Mouse (Mus musculus): ENCODE measurements around the gene Arhgap42.

Arhgap42 gene

GRCm38 (mm10) chr9:9208205-9208604 is 30.7 kb downstream of the Arhgap42 start:
- DNase-seq (ENCODE audit: low spot score): no peak

GRCm38 (mm10) chr9:9207251-9207650 is 31.6 kb downstream of the Arhgap42 start:
- DNase-seq (ENCODE audit: low spot score): no peak

DNA sequence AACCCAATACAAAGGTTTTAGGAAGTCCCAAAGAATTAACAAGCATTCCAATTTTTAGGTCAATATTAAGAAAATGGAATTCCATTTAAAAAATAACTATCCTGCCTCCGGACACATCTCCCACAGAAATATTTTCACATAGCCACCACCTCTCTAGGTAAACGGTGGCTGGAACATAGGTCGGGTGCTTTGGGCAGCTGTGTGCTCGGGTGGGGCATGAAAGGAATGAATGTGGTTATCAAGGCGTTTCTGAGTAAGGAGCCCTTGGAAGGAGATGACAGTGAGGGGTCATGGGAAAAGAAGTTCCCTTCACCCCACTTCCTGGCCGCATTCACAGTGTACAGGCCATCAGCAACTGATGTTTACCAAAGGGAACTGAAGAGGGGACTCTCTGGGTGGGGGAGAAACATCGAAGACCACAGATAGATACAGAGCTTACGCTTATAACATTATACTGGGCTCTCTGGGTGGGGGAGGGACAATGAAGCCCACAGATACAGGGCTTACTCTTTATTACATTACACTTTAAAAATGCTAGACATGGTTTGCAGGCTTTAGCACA is 38.0 kb downstream of the Arhgap42 start:
- no peak for DNase-seq (ENCODE audit: low spot score)

GRCm38 (mm10) chr9:9199170-9199841 is 39.6 kb downstream of the Arhgap42 start:
- DNase-seq (ENCODE audit: low spot score): no peak

GRCm38 (mm10) chr9:9198645-9199044 is 40.3 kb downstream of the Arhgap42 start:
- DNase-seq (ENCODE audit: low spot score): no peak

- no peak for DNase-seq (ENCODE audit: low spot score)
These were observed 42.9 kb downstream of the Arhgap42 start for GRCm38 (mm10) chr9:9196046-9196445.

- no peak for DNase-seq (ENCODE audit: low spot score)
These were observed 44.4 kb downstream of the Arhgap42 start for GRCm38 (mm10) chr9:9194496-9194895.

DNA sequence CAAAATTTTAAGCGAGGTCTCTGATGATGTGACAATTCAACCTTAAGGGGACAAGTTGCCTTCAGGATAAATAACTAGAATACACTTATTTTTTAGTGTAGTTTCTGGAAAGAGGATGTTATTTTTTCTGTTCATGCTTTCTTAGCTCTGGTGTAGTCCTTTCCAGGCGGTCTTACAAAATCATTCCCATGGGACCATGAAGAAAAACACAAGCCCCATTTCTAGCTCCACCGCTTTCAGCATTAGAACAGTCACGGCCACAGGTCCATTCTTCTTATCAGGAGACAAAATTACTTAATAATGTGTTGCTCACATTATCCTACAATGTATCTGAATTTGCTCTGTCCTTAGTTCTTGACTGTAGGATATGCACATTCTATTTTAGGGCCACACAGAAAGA is 46.2 kb downstream of the Arhgap42 start:
- no peak for DNase-seq (ENCODE audit: low spot score)

DNA sequence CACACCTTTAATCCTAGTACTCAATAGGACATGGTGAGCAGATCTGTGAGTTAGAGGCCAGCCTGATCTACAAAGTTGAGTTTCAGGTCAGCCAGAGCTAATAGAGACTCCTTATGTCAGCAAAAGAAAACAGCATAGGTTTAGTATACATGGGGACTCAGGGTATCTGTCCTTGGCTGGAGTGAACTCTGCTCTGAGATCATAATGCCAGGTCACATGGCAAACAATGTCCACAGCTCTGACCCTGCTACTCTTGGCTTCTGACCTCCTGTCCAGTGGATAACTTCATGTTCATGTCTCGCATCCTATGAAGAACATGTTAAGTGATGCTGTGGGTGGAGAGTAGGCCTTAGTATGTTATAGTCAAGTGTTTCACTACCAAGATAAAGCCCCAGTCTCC is 48.1 kb downstream of the Arhgap42 start:
- DNase-seq (ENCODE audit: low spot score): no peak

DNA sequence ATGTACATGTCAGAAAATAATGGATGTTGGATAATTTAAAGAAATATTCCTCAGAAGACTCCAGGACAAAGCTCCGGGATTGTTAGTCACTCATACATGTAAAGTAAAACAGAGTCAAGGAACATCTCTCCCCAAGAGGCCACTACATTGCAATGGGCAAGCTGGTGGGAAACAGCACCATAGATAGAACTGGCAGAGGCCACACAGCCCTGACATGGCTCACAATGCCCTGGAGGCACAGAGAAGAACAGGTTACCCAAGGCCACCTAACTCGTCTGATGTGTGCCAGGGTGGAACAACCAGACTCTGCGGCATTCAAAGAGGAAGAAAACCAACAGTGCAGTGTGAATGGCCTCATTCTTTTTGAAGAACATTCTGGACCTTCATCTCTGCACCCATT is 50.7 kb downstream of the Arhgap42 start:
- DNase-seq (ENCODE audit: low spot score): no peak

- DNase-seq (ENCODE audit: low spot score): no peak
These were observed 61.2 kb downstream of the Arhgap42 start for GRCm38 (mm10) chr9:9177745-9178144.

DNA sequence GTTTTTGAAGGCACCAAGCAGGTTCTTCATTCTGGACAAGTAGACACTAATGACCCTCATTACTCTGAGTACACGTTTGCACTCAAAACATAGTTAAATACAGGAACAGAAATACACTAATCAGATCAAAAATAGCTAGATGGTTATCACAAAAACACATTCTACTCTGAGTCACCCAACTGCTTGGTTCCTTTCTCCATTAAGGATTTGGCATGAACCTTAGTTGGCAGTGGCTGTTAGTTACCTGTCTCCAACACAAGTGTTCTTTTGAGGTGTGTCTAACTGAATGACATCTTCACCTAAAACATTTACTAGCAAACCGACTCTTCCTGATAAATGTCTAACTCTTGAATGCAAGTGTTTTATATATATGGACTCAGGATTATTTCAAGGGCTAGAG is 64.0 kb downstream of the Arhgap42 start:
- no peak for DNase-seq (ENCODE audit: low spot score)

- DNase-seq (ENCODE audit: low spot score): no peak
These were observed 64.7 kb downstream of the Arhgap42 start for GRCm38 (mm10) chr9:9174206-9174605.

GRCm38 (mm10) chr9:9173091-9173490 is 65.8 kb downstream of the Arhgap42 start:
- DNase-seq (ENCODE audit: low spot score): no peak

DNA sequence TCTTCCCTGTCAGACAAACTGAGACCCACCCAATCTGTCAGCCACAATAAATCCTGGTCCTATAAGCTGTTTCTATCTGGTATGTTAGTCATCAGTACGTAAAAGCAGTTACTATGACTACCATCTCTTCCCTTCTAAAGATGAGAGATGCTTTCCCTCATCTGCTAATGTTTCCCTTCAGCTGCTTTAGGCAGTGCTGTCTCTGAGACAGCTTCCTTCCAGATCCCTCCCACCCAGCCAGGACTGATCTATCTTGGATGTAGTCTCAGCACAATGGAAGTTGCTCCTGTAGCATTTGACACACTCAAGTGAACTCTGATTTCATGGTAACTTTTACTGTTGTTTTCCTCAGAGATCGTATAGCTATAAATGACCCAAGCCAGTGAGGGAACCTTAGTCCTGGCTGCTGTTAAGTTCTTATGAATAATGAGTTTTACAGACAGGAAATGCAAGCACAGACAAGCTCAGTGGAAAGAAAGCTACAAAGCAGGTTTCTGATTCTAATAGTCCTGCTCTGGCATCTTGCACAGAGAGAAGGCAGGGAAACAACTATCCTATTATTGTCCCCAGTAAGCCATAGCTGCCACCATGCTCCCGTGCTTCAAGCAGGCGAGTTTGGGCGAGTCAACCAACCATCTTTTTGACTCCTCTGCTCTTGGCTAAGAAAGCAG is 67.6 kb downstream of the Arhgap42 start:
- no peak for DNase-seq (ENCODE audit: low spot score)

DNA sequence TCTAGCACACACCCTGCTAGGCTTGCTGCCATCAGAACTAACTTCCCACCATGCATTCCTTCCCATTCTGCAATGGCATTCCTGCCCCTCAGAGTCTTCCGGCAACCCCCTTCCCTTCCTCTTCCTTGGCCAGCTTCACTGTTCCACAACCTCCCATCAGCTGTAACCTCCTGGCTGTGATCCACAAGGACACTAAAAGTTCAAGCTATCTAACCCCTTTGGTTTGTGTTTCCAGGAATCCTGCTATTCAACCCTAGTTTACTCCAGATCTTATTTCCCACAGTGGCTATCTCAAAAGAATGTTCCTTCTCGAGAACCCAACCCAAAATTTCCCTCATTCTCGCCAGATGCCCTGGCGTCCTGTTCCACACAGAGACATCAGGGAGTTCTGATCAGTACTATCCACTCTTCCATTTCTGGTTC is 73.2 kb downstream of the Arhgap42 start:
- no peak for DNase-seq (ENCODE audit: low spot score)

DNA sequence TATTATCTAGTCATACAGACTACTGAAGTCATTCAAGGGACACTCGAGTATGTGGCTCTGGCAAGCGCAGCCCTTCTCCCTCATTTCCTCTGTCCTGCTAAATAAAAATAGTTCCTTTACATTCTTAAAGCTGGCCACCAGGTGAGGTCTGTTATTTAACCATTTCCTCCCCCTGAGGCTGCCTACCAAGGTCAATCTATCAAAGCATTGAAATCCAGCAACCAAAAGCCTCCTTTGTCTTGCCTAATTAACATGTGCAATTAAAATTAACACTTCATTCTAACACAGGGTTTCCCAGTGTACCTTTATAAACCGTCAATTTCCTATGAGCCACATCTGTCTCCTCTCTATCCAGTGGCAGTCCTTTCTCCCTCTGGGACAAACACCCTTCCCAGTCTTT is 78.2 kb downstream of the Arhgap42 start:
- DNase-seq (ENCODE audit: low spot score): no peak

GRCm38 (mm10) chr9:9158241-9158640 is 80.7 kb downstream of the Arhgap42 start:
- DNase-seq (ENCODE audit: low spot score): no peak

- no peak for DNase-seq (ENCODE audit: low spot score)
These were observed 81.5 kb downstream of the Arhgap42 start for GRCm38 (mm10) chr9:9157425-9157824.

DNA sequence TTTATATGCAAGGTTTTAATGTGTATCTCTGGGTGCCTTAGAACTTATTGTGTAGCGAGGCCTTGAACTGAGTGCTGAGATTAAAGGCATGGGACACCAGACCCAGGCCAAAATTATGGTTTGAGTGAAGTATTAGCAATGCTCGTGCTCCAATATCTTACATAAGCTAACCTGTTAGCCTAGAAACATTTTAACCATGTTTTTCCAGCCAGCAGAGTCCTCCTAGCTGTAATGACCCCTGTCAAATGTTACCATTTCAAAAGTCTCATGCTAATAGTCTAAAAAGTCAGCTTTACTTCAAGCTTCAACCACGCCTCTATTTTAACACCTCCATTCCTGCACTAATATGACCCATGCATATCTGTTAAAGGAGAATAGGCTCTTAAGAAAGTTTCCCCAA is 84.3 kb downstream of the Arhgap42 start:
- no peak for DNase-seq (ENCODE audit: low spot score)

GRCm38 (mm10) chr9:9144301-9145121 is 94.4 kb downstream of the Arhgap42 start:
- DNase-seq (ENCODE audit: low spot score): no peak

- no peak for DNase-seq (ENCODE audit: low spot score)
These were observed 95.8 kb downstream of the Arhgap42 start for GRCm38 (mm10) chr9:9143102-9143501.

DNA sequence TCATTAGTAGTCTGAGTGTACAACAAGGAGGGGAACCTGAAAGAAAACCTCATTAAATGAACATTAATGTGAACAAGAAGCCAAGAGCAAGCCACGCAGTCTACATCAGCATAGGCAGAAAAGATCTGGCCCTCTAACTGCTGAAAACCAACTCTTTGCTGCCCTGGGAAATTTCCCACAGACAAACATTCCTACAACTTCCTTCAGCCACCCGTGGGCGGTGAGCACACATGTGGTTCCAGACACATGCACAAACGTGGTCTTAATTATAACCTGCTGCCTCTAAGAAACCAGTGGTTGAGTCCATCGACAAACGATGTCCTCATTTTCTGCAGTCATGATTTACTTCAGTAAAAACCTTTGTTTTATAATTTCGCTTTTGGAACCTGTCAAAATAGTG is 96.3 kb downstream of the Arhgap42 start:
- DNase-seq (ENCODE audit: low spot score): no peak
